21 mouse cellular contexts compared by ENCODE assay signal in the genomic region with DNA sequence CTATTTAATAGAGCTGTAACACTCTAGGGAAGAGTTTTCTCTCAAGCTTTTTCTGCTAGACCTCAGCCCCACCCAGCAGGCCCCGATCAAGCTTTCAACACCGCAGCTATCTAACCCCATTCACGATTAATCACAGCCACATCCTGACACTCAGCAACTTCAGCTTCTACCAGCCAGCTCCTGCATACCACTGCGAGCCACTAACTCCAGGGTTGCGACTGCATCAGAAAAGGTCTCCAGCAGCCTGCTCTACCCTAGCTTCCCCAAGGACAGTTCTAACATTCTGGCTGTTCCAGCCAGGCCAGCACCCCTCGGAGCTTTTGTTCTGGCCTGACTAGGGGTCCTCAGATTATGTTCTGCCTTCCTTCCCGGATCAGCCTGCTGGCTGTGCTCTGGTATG. TPM values are rescaled to one million over a fixed set of nuclear protein-coding genes. Genes with fewer than 3 reads are reported as not detected.
A peak's percentile ranks its signal among the peaks of the same experiment; 100 is the strongest.
DNase-seq lines count a peak whose midpoint lies in the region; ATAC-seq and TF ChIP-seq lines count a peak whose summit lies in the region.
"Had no signal": no experiment of that assay in that cellular context is flagged by ENCODE, and none has a peak within 500 bp of the region (broad histone marks: within the 10 kb centered on the region; RNA-seq: fewer than 3 reads in every experiment).

No protein-coding gene starts in this region.

- H3K9ac ChIP-seq in heart, postnatal 0 days (replicated peaks; ENCODE audit: low read depth, low read length), result no peak overlapping the region
- H3K9ac ChIP-seq: embryonic facial prominence, embryonic 13.5 days; forebrain, postnatal 0 days; hindbrain, embryonic 12.5 days; liver, postnatal 0 days; neural tube, embryonic 13.5 days had no signal

- H3K27me3 ChIP-seq in heart, postnatal 0 days (ENCODE audit: control insufficient read depth, insufficient read depth, low read length), result no peaks in the 10 kb centered on the region
- H3K27me3 ChIP-seq: embryonic facial prominence, embryonic 13.5 days; hindbrain, embryonic 12.5 days; neural tube, embryonic 13.5 days had no signal

- no peaks in the 10 kb centered on the region for H3K9me3 ChIP-seq in heart, postnatal 0 days (replicated peaks; ENCODE audit: control insufficient read depth, low read length)
- H3K9me3 ChIP-seq: embryonic facial prominence, embryonic 13.5 days; hindbrain, embryonic 12.5 days; midbrain, embryonic 10.5 days; neural tube, embryonic 13.5 days had no signal

- H3K4me3 ChIP-seq in heart, postnatal 0 days (ENCODE audit: low read depth, low read length), result no peak overlapping the region
- H3K4me3 ChIP-seq: embryonic facial prominence, embryonic 13.5 days; hindbrain, embryonic 12.5 days; midbrain, embryonic 10.5 days; neural tube, embryonic 13.5 days had no signal

- H3K4me1 ChIP-seq in heart, postnatal 0 days (ENCODE audit: control insufficient read depth, insufficient read depth), result peaks cover 47% of the 10 kb centered on the region
- H3K4me1 ChIP-seq: hindbrain, embryonic 12.5 days had no signal

- H3K27ac ChIP-seq in heart, postnatal 0 days (ENCODE audit: low read depth), result peak overlapping the region; percentile 72
- H3K27ac ChIP-seq: embryonic facial prominence, embryonic 13.5 days; hindbrain, embryonic 12.5 days; kidney, postnatal 0 days; midbrain, embryonic 10.5 days; neural tube, embryonic 13.5 days had no signal

- intact Hi-C loops in gastrocnemius, postnatal 36 days (cut with DNase I), result no loop called here

- H3K36me3 ChIP-seq in heart, postnatal 0 days (replicated peaks; ENCODE audit: control insufficient read depth, insufficient read depth, low read length), result peaks cover 24% of the 10 kb centered on the region

- 12% methylated on average over 7 of the region's 7 CpGs for WGBS in heart, postnatal 0 days

- peak; percentile 65 for DNase-seq in 416B (ENCODE audit: low read depth)
- peak; percentile 91 for DNase-seq in ES-CJ7 (ENCODE audit: low read depth, low spot score)
- DNase-seq in heart, adult 9 months (ENCODE audit: low spot score in 2 of 2), result peak; percentile 48 to 50
- DNase-seq in heart, postnatal 0 days (ENCODE audit: low spot score), result peak; percentile 70
- DNase-seq in kidney, adult 11 months, result no peak
- no peak for DNase-seq in gastrocnemius, postnatal 36 days
- no peak for DNase-seq in natural killer cell, adult 2 months (ENCODE audit: low spot score in 2 of 2)
- DNase-seq in cerebellum, postnatal 10 days, result no peak
- DNase-seq: cerebellum, adult 8-10 months; forebrain, postnatal 0 days; gastrocnemius, postnatal 10 days; liver; liver, postnatal 0 days; right cerebral cortex, postnatal 25 days had no signal

- H3K4me2 ChIP-seq in heart, postnatal 0 days (ENCODE audit: low read depth, low read length), result no peak overlapping the region
- H3K4me2 ChIP-seq: embryonic facial prominence, embryonic 13.5 days; hindbrain, embryonic 12.5 days; neural tube, embryonic 13.5 days had no signal

- TF ChIP-seq CTCF in heart, postnatal 0 days (IDR thresholded peaks at IDR 0.05; ENCODE audit: low read depth), result no peak

- TF ChIP-seq EP300 in heart, postnatal 0 days (IDR thresholded peaks at IDR 0.05; ENCODE audit: low read depth), result peak; percentile 78; the same call in 1 of the 2 replicates

- peak; percentile 76 for ATAC-seq in heart, postnatal 0 days (ENCODE audit: insufficient read depth, low read depth)
- ATAC-seq: forebrain, postnatal 0 days; intestine, embryonic 16.5 days; liver, postnatal 0 days had no signal

RNA-seq across cellular contexts. Expression of gene Tmem245, which starts 15.1 kb away (rescaled TPM):
- 68.4 and 82.4 TPM in 2 replicates for total RNA-seq in heart, postnatal 0 days (2014; rRNA removed; ENCODE audit: low replicate concordance)
- 21.1 and 23.7 TPM in 2 replicates for polyA plus RNA-seq in heart, postnatal 0 days (2015; fragmentation: Nextera tagmentation; extraction: Ambion mirVana)
- 10 to 100 TPM; 16.3 to 23.9 TPM for total RNA-seq in gastrocnemius, postnatal 36 days (2021)

RNA-seq across cellular contexts. Expression of gene Frrs1l, which starts 58.1 kb away (rescaled TPM):
- not detected in 2 replicates for total RNA-seq in heart, postnatal 0 days (2014; rRNA removed; ENCODE audit: low replicate concordance)
- polyA plus RNA-seq in heart, postnatal 0 days (2015; fragmentation: Nextera tagmentation; extraction: Ambion mirVana), result 0.05 TPM in 1 of 2 replicates, not detected in the other
- not detected for total RNA-seq in gastrocnemius, postnatal 36 days (2021)
- total RNA-seq: monocyte, adult 5-6 weeks had no signal
- polyA plus RNA-seq: liver, postnatal 0 days had no signal

Comparison
In these comparisons a context has a peak if more than half of its experiments do, and no peak if none do; other contexts are left out.
1. DNase-seq: peak in 416B (single experiment), ES-CJ7 (single experiment), heart, adult 9 months (2 of 2) and heart, postnatal 0 days (single experiment); none in kidney, adult 11 months (single experiment), gastrocnemius, postnatal 36 days (0 of 2), natural killer cell, adult 2 months (0 of 2) and cerebellum, postnatal 10 days (0 of 2).